Mouse (Mus musculus) intestine, embryonic 16.5 days (tissue): Measurements from ENCODE around the gene Iqcj. TPM values are rescaled to one million over a fixed set of nuclear protein-coding genes. Genes with fewer than 3 reads are reported as not detected.

Experiments used
- ATAC-seq: fragments of 200-750 bp; cut with Nextera tagmentation; 2 replicates; pipeline ENCODE4 v1.8.0; 2017; ENCODE audit warnings: moderate TSS enrichment, moderate library complexity
- H3K27ac ChIP-seq: fragments of 300-500 bp; sonication (generic); 2 replicates; pipeline ENCODE4 v1.5.1; 2014; ENCODE audit warnings: mild to moderate bottlenecking, low read length
- H3K27me3 ChIP-seq: fragments of 300-500 bp; sonication (generic); replicated peaks from 2 replicates; pipeline ENCODE4 v1.6.1; 2014; ENCODE audit warnings: low read length, control low read depth, mixed read lengths; ENCODE audit not compliant: control insufficient read depth, insufficient read depth
- H3K36me3 ChIP-seq: fragments of 300-500 bp; sonication (generic); 2 replicates; pipeline ENCODE4 v1.6.1; 2014; ENCODE audit warnings: low read length, control low read depth; ENCODE audit not compliant: control insufficient read depth, insufficient read depth
- H3K4me1 ChIP-seq: fragments of 300-500 bp; sonication (generic); 2 replicates; pipeline ENCODE4 v1.6.1; 2014; ENCODE audit warnings: low read length, control low read depth, mixed read lengths; ENCODE audit not compliant: control insufficient read depth, insufficient read depth
- H3K4me2 ChIP-seq: fragments of 300-500 bp; sonication (generic); 2 replicates; pipeline ENCODE4 v1.6.1; 2014; ENCODE audit warnings: low read depth, low read length, control low read depth
- H3K4me3 ChIP-seq: fragments of 300-500 bp; sonication (generic); 2 replicates; pipeline ENCODE4 v1.5.1; 2014; ENCODE audit warnings: mild to moderate bottlenecking, low read length
- H3K9ac ChIP-seq: fragments of 300-500 bp; sonication (generic); 2 replicates; pipeline ENCODE4 v1.6.1; 2014; ENCODE audit warnings: low read depth, low read length
- H3K9me3 ChIP-seq: fragments of 300-500 bp; sonication (generic); 2 replicates; pipeline ENCODE4 v1.6.1; 2016; ENCODE audit warnings: low read length, control low read depth; ENCODE audit not compliant: control insufficient read depth
- WGBS: fragments of 180-500 bp; shearing (Covaris S2); extraction: QIAGEN DNeasy Blood & Tissue Kit; methylation state at CpG from one replicate; pipeline ENCODE4 v1.1.7; 2014; 5-methylcytosine and 5-hydroxymethylcytosine counted together
- polyA plus RNA-seq: library from polyadenylated mRNA; unstranded; fragments of >200 nt; fragmentation: Nextera tagmentation; extraction: Ambion mirVana; gene quantifications from 2 replicates; pipeline ENCODE4 v1.2.1, GENCODE M21; 2015

Iqcj gene
- polyA plus RNA-seq, 1 experiment from 2014 or later, result 0.18 TPM

- H3K4me3 ChIP-seq, result no peak overlapping the region
- no peaks in the 10 kb centered on the region for H3K27me3 ChIP-seq
- H3K36me3 ChIP-seq, result no peaks in the 10 kb centered on the region
- WGBS, result 81% methylated on average over 10 of the region's 10 CpGs
- H3K27ac ChIP-seq, result no peak overlapping the region
- H3K4me2 ChIP-seq, result no peak overlapping the region
- ATAC-seq, result no peak
- H3K4me1 ChIP-seq, result no peaks in the 10 kb centered on the region
- H3K9me3 ChIP-seq, result no peaks in the 10 kb centered on the region
- H3K9ac ChIP-seq, result no peak overlapping the region
These were observed 748 bp downstream of the Iqcj start for GRCm38 (mm10) chr3:67892768-67893167.

GRCm38 (mm10) chr3:67902517-67902916 lies 10.5 kb downstream of the Iqcj start:
- no peaks in the 10 kb centered on the region for H3K27me3 ChIP-seq
- 78% methylated on average over 4 of the region's 4 CpGs for WGBS

GRCm38 (mm10) chr3:67908586-67908985 lies 16.6 kb downstream of the Iqcj start:
- Histone ChIP-seq H3K27ac (no peak overlapping the region), H3K27me3 (no peaks in the 10 kb centered on the region), H3K4me3 (no peak overlapping the region), H3K9ac (no peak overlapping the region), H3K4me2 (no peak overlapping the region), H3K4me1 (no peaks in the 10 kb centered on the region), H3K36me3 (no peaks in the 10 kb centered on the region), H3K9me3 (no peaks in the 10 kb centered on the region)
- no peak for ATAC-seq
- 88% methylated on average over 2 of the region's 2 CpGs for WGBS

More at GRCm38 (mm10) chr3:67902517-67902916, 10.5 kb downstream of the Iqcj start:
- Histone ChIP-seq H3K4me3 (no peak overlapping the region), H3K27ac (no peak overlapping the region), H3K9me3 (no peaks in the 10 kb centered on the region), H3K36me3 (no peaks in the 10 kb centered on the region), H3K4me2 (no peak overlapping the region), H3K9ac (no peak overlapping the region), H3K4me1 (no peaks in the 10 kb centered on the region)
- ATAC-seq, result no peak

GRCm38 (mm10) chr3:67918098-67918497 lies 26.1 kb downstream of the Iqcj start:
- H3K4me1 ChIP-seq, result no peaks in the 10 kb centered on the region
- H3K36me3 ChIP-seq, result no peaks in the 10 kb centered on the region
- ATAC-seq, result no peak
- no peak overlapping the region for H3K4me2 ChIP-seq
- no peaks in the 10 kb centered on the region for H3K9me3 ChIP-seq
- H3K4me3 ChIP-seq, result no peak overlapping the region
- no peak overlapping the region for H3K27ac ChIP-seq
- H3K27me3 ChIP-seq, result no peaks in the 10 kb centered on the region
- H3K9ac ChIP-seq, result no peak overlapping the region
- WGBS, result 86% methylated on average over 3 of the region's 3 CpGs

- no peak for ATAC-seq
- no peaks in the 10 kb centered on the region for H3K9me3 ChIP-seq
- no peak overlapping the region for H3K27ac ChIP-seq
- no peak overlapping the region for H3K4me2 ChIP-seq
- no peak overlapping the region for H3K4me3 ChIP-seq
- 66% methylated on average over 8 of the region's 8 CpGs for WGBS
- H3K4me1 ChIP-seq, result no peaks in the 10 kb centered on the region
- H3K27me3 ChIP-seq, result no peaks in the 10 kb centered on the region
- no peaks in the 10 kb centered on the region for H3K36me3 ChIP-seq
- H3K9ac ChIP-seq, result no peak overlapping the region
These were observed 26.7 kb downstream of the Iqcj start for GRCm38 (mm10) chr3:67918634-67919259.

- Histone ChIP-seq H3K4me1 (no peaks in the 10 kb centered on the region), H3K36me3 (no peaks in the 10 kb centered on the region), H3K27me3 (no peaks in the 10 kb centered on the region), H3K4me2 (no peak overlapping the region), H3K4me3 (no peak overlapping the region), H3K9ac (no peak overlapping the region), H3K27ac (no peak overlapping the region), H3K9me3 (no peaks in the 10 kb centered on the region)
- no peak for ATAC-seq
- WGBS, result 79% methylated on average over 4 of the region's 4 CpGs
These were observed 31.1 kb downstream of the Iqcj start for GRCm38 (mm10) chr3:67923095-67923494.

GRCm38 (mm10) chr3:67925453-67925852 lies 33.4 kb downstream of the Iqcj start:
- Histone ChIP-seq H3K36me3 (no peaks in the 10 kb centered on the region), H3K9ac (no peak overlapping the region), H3K4me2 (no peak overlapping the region), H3K27ac (no peak overlapping the region), H3K4me3 (no peak overlapping the region), H3K27me3 (no peaks in the 10 kb centered on the region), H3K4me1 (no peaks in the 10 kb centered on the region), H3K9me3 (no peaks in the 10 kb centered on the region)
- no peak for ATAC-seq
- 68% methylated on average over 2 of the region's 2 CpGs for WGBS

- Histone ChIP-seq H3K27ac (no peak overlapping the region), H3K4me2 (no peak overlapping the region), H3K9ac (no peak overlapping the region), H3K4me3 (no peak overlapping the region), H3K27me3 (no peaks in the 10 kb centered on the region), H3K9me3 (no peaks in the 10 kb centered on the region), H3K36me3 (no peaks in the 10 kb centered on the region), H3K4me1 (no peaks in the 10 kb centered on the region)
- ATAC-seq, result no peak
- 78% methylated on average over 10 of the region's 10 CpGs for WGBS
These were observed 38.6 kb downstream of the Iqcj start for GRCm38 (mm10) chr3:67930424-67931133.

GRCm38 (mm10) chr3:67931181-67931580 lies 39.2 kb downstream of the Iqcj start:
- Histone ChIP-seq H3K36me3 (no peaks in the 10 kb centered on the region), H3K9me3 (no peaks in the 10 kb centered on the region), H3K4me3 (no peak overlapping the region), H3K4me2 (no peak overlapping the region), H3K4me1 (no peaks in the 10 kb centered on the region), H3K27me3 (no peaks in the 10 kb centered on the region), H3K27ac (no peak overlapping the region), H3K9ac (no peak overlapping the region)
- 92% methylated on average over 8 of the region's 8 CpGs for WGBS
- no peak for ATAC-seq
